Mouse (Mus musculus) urinary bladder, postnatal 4 days (tissue): Measurements from ENCODE around the gene Mgll.

Source experiments
- DNase-seq, 2 experiments: peaks; one replicate each; pipeline ENCODE4 v3.0.0; 2021 to 2022; ENCODE audit warnings: low spot score in 2 of 2

The Mgll gene

GRCm38 (mm10) chr6:88743601-88744291 lies 19.5 kb downstream of the Mgll start:
- no peak for DNase-seq

GRCm38 (mm10) chr6:88745027-88745426 lies 20.8 kb downstream of the Mgll start:
- DNase-seq = no peak

- no peak for DNase-seq
Measured at GRCm38 (mm10) chr6:88746271-88746670, 22.1 kb downstream of the Mgll start.

GRCm38 (mm10) chr6:88747296-88748040 lies 23.3 kb downstream of the Mgll start:
- DNase-seq = no peak

- no peak for DNase-seq
Measured at GRCm38 (mm10) chr6:88750884-88751283, 26.7 kb downstream of the Mgll start.

- no peak for DNase-seq
Measured at GRCm38 (mm10) chr6:88752711-88753219, 28.6 kb downstream of the Mgll start.

- no peak for DNase-seq
Measured at GRCm38 (mm10) chr6:88753578-88753977, 29.4 kb downstream of the Mgll start.

GRCm38 (mm10) chr6:88756992-88757391 lies 32.8 kb downstream of the Mgll start:
- DNase-seq = no peak

- no peak for DNase-seq
Measured at GRCm38 (mm10) chr6:88758074-88758473, 33.9 kb downstream of the Mgll start.

- peak in 1 of 2 experiments; percentile 49 for DNase-seq
Measured at GRCm38 (mm10) chr6:88758568-88759522, 34.6 kb downstream of the Mgll start.

GRCm38 (mm10) chr6:88759793-88760453 lies 35.7 kb downstream of the Mgll start:
- DNase-seq = peak; percentile 83 to 89

GRCm38 (mm10) chr6:88760935-88761635 lies 36.9 kb downstream of the Mgll start:
- no peak for DNase-seq

GRCm38 (mm10) chr6:88761684-88762439 lies 37.6 kb downstream of the Mgll start:
- no peak for DNase-seq

GRCm38 (mm10) chr6:88762440-88763196 lies 38.4 kb downstream of the Mgll start:
- no peak for DNase-seq

- DNase-seq = no peak
Measured at GRCm38 (mm10) chr6:88763518-88764077, 39.4 kb downstream of the Mgll start.

GRCm38 (mm10) chr6:88764281-88764680 lies 40.1 kb downstream of the Mgll start:
- no peak for DNase-seq

- no peak for DNase-seq
Measured at GRCm38 (mm10) chr6:88767740-88768139, 43.5 kb downstream of the Mgll start.

GRCm38 (mm10) chr6:88769723-88770122 lies 45.5 kb downstream of the Mgll start:
- no peak for DNase-seq
